Mouse (Mus musculus) heart, postnatal 0 days (tissue): ENCODE results near the gene Amot.

ENCODE experiments used
- CTCF ChIP-seq: IDR thresholded peaks from 2 replicates; pipeline ENCODE4 v1.5.1; 2016; ENCODE audit warnings: antibody characterized with exemption, control low read depth, low read depth
- EP300 ChIP-seq: IDR thresholded peaks from 2 replicates; pipeline ENCODE4 v1.6.1; 2016; ENCODE audit warnings: antibody characterized with exemption, low read depth

GRCm38 (mm10) chrX:145456251-145456650 lies 48.7 kb downstream of the Amot start:
- no peak for TF ChIP-seq CTCF
- TF ChIP-seq EP300, result no peak
